Mouse (Mus musculus) layer of hippocampus, postnatal 14 days (tissue): ENCODE results near the gene Mphosph9. TPM values are rescaled to one million over a fixed set of nuclear protein-coding genes. Genes with fewer than 3 reads are reported as not detected.

Experiments
- DNase-seq, 2 experiments: peaks; one replicate each; pipeline ENCODE4 v3.0.0; 2021 to 2022; ENCODE audit warnings: low spot score in 2 of 2, mixed read lengths in 1 of 2
- total RNA-seq, 2 experiments: library from RNA; stranded (reverse); gene quantifications; 2 replicates each; pipeline ENCODE4 v1.2.3; 2021

Mphosph9 gene
- total RNA-seq, 2 experiments from 2014 or later: 15.0 to 17.8 TPM

- DNase-seq: no peak
Measured at GRCm38 (mm10) chr5:124270226-124270625, 57.5 kb downstream of the Mphosph9 start.

- DNase-seq: no peak
Measured at GRCm38 (mm10) chr5:124269661-124270060, 58.1 kb downstream of the Mphosph9 start.

- DNase-seq: no peak
Measured at GRCm38 (mm10) chr5:124267652-124268051, 60.1 kb downstream of the Mphosph9 start.

GRCm38 (mm10) chr5:124266821-124267220, 61.0 kb downstream of the Mphosph9 start:
- DNase-seq: no peak

- no peak for DNase-seq
Measured at GRCm38 (mm10) chr5:124263246-124263645, 64.5 kb downstream of the Mphosph9 start.

- DNase-seq: no peak
Measured at GRCm38 (mm10) chr5:124262090-124262489, 65.7 kb downstream of the Mphosph9 start.

- no peak for DNase-seq
Measured at GRCm38 (mm10) chr5:124259133-124259532, 68.6 kb downstream of the Mphosph9 start.

GRCm38 (mm10) chr5:124258026-124258425, 69.7 kb downstream of the Mphosph9 start:
- DNase-seq: no peak

GRCm38 (mm10) chr5:124255141-124255540, 72.6 kb downstream of the Mphosph9 start:
- no peak for DNase-seq

GRCm38 (mm10) chr5:124253555-124253954, 74.2 kb downstream of the Mphosph9 start:
- no peak for DNase-seq

- no peak for DNase-seq
Measured at GRCm38 (mm10) chr5:124252580-124253320, 75.0 kb downstream of the Mphosph9 start.

GRCm38 (mm10) chr5:124251070-124251469, 76.7 kb downstream of the Mphosph9 start:
- no peak for DNase-seq

GRCm38 (mm10) chr5:124249614-124250591, 77.9 kb downstream of the Mphosph9 start, which contains the start of gene Pitpnm2:
TSS of gene Pitpnm2 (minus strand) at chr5:124249760.
- DNase-seq: no peak

GRCm38 (mm10) chr5:124248845-124249613, 78.7 kb downstream of the Mphosph9 start:
- no peak for DNase-seq

- DNase-seq: no peak
Measured at GRCm38 (mm10) chr5:124247986-124248626, 79.7 kb downstream of the Mphosph9 start.

- no peak for DNase-seq
Measured at GRCm38 (mm10) chr5:124247296-124247695, 80.5 kb downstream of the Mphosph9 start.

GRCm38 (mm10) chr5:124244885-124245284, 82.9 kb downstream of the Mphosph9 start:
- DNase-seq: no peak

GRCm38 (mm10) chr5:124244449-124244848, 83.3 kb downstream of the Mphosph9 start:
- DNase-seq: no peak

GRCm38 (mm10) chr5:124243236-124243901, 84.4 kb downstream of the Mphosph9 start:
- DNase-seq: no peak
